Mouse (Mus musculus) neural tube, embryonic 15.5 days (tissue): ENCODE measurements at regions not wholly inside any gene's neighbourhood (a gene's known extent, or its start where the extent isn't known, plus 50 kb on each side); places are given as distances from the start of the nearest gene placed in this dataset.

Source experiments
- ATAC-seq: fragments of 200-750 bp; cut with Nextera tagmentation; 2 replicates; pipeline ENCODE4 v1.8.0; 2017; ENCODE audit warnings: mild to moderate bottlenecking, moderate TSS enrichment, moderate library complexity; ENCODE audit not compliant: low FRiP score
- H3K27ac ChIP-seq: fragments of 300-500 bp; sonication (generic); replicated peaks from 2 replicates; pipeline ENCODE4 v1.5.1; 2015; ENCODE audit warnings: mild to moderate bottlenecking, inconsistent platforms
- H3K27me3 ChIP-seq: fragments of 300-500 bp; sonication (generic); replicated peaks from 2 replicates; pipeline ENCODE4 v1.6.1; 2015; ENCODE audit warnings: inconsistent platforms
- H3K36me3 ChIP-seq: fragments of 300-500 bp; sonication (generic); 2 replicates; pipeline ENCODE4 v1.6.1; 2015; ENCODE audit warnings: inconsistent platforms
- H3K4me1 ChIP-seq: fragments of 300-500 bp; sonication (generic); 2 replicates; pipeline ENCODE4 v1.6.1; 2015; ENCODE audit warnings: inconsistent platforms
- H3K4me2 ChIP-seq: fragments of 300-500 bp; sonication (generic); 2 replicates; pipeline ENCODE4 v1.6.1; 2015; ENCODE audit warnings: inconsistent platforms, mild to moderate bottlenecking, moderate library complexity
- H3K4me3 ChIP-seq: fragments of 300-500 bp; sonication (generic); replicated peaks from 2 replicates; pipeline ENCODE4 v1.5.1; 2015; ENCODE audit warnings: mild to moderate bottlenecking, inconsistent platforms
- H3K9ac ChIP-seq: fragments of 300-500 bp; sonication (generic); replicated peaks from 2 replicates; pipeline ENCODE4 v1.6.1; 2015; ENCODE audit warnings: mild to moderate bottlenecking, inconsistent platforms
- H3K9me3 ChIP-seq: fragments of 300-500 bp; sonication (generic); replicated peaks from 2 replicates; pipeline ENCODE4 v1.6.1; 2016; ENCODE audit warnings: inconsistent platforms
- WGBS: fragments of 180-500 bp; shearing (Covaris S2); methylation state at CpG from one replicate; pipeline ENCODE4 v1.1.7; 2015; ENCODE audit warnings: mixed read lengths; 5-methylcytosine and 5-hydroxymethylcytosine counted together

DNA sequence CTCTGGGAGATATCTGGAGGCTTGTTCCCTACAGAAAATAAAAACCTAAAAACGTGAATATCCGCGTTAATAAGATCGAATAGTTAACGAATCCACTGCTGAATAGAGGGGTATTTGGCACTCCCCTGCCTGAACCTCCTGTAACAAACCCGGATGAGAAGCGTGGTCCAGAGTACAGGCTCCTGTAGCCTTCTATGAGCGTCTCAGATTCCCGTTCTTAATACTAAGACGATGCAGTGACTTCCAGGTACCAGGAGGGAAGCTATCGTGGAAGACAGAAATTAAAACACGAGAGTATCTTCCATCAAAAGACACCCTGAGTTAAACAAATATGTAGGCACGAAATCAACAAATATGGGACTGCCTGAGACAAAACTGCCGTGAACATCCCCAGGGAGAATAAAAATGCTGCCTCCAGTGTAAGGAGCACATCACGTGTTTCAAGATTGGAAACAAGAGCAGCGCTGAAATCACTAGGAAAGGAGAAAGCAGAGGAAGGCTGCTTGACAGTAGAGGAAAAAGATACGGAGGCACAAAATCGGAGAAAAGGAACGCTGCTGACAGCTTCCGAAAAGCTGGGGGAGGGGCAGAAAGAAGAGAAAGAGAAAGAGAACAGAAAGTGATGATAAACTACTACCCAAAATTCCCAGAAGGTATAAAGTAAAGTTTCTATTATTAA, 83.6 kb upstream of the Ift57 start:
- Histone ChIP-seq H3K36me3 (no peaks in the 10 kb centered on the region), H3K4me3 (no peak overlapping the region), H3K27me3 (no peaks in the 10 kb centered on the region), H3K4me1 (no peaks in the 10 kb centered on the region), H3K9ac (no peak overlapping the region), H3K9me3 (no peaks in the 10 kb centered on the region), H3K27ac (no peak overlapping the region), H3K4me2 (peak overlapping the region; percentile 35)
- 81% methylated on average over 20 of the region's 20 CpGs for WGBS
- ATAC-seq: no peak

DNA sequence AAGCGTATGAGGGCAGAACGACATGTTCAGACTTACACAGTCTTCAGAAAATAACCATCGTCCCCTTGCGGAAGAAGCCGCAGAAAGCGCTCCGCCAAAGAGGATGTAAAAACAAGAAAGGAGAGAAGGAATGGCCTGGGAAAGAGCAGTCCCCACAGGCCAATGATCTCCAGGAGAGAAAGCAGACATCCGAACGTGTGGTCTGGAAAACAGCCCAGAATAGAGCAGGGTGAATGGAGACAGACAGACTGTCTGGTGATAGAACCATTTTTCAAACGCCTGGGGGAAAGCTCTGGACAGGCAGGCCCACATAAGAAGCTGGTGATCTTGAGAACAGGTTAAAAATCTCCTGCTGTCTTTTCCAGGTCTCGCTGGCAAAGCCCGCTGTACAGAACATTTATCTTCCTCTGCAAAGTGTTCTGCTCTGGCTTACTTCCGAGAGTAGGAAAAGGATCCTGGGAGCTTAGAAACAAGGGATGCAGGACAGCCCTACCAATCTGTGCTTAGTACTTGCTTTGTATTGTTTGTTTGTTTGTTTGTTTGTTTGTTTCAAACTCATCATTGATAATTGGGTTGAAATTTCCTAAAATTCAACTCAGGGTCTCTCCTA, 82.7 kb upstream of the Ift57 start:
- ATAC-seq: peak; percentile 61; the same call in 1 of the 2 replicates
- Histone ChIP-seq H3K9me3 (no peaks in the 10 kb centered on the region), H3K4me1 (no peaks in the 10 kb centered on the region), H3K4me3 (no peak overlapping the region), H3K27me3 (no peaks in the 10 kb centered on the region), H3K9ac (no peak overlapping the region), H3K27ac (0 out of 2 replicates have a peak overlapping the region, but pooled peaks have one; percentile 33), H3K4me2 (peak overlapping the region; percentile 35), H3K36me3 (no peaks in the 10 kb centered on the region)
- 68% methylated on average over 13 of the region's 13 CpGs for WGBS

DNA sequence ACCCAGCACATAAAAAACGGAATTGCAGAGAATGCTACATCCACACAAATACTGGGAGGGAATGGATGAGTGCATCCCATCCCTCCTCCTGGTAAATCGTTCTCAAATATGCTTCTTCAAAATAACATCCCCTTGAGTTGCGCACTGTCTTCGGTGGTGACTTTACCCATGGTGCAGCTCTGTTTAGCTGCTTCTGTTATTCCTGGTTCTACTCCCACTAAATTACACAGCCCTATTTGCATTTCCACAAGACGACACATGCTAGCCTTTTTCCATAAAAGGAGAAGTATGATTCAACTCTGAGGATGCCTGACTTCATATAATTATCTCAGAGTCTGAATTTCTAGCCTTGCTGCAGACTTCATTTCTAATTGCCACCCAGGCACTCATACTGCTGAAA, 65.5 kb upstream of the Ift57 start:
- Histone ChIP-seq H3K27ac (no peak overlapping the region), H3K36me3 (no peaks in the 10 kb centered on the region), H3K9me3 (no peaks in the 10 kb centered on the region), H3K4me2 (no peak overlapping the region), H3K4me1 (no peaks in the 10 kb centered on the region), H3K27me3 (no peaks in the 10 kb centered on the region), H3K9ac (no peak overlapping the region), H3K4me3 (no peak overlapping the region)
- WGBS: 80% methylated on average over 5 of the region's 5 CpGs
- no peak for ATAC-seq

DNA sequence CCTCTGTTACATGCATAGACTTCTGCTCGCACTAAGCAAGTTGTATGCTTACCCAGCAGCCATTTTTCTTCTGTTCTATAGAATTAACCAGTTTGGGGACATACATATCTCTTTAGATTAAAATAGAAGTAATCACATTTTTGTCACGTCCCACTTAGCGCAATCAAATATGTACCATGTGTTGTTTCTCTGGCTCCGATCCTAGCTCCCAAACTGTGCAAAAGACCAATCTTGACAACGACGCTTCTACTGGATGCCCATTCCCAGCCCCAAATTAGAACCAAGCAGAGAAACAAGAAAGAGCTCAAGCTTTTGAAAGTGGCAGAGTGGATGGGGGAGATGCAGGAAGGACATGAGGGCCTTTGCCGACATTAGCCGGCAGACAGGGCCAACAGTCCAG, 63.5 kb upstream of the Ift57 start:
- Histone ChIP-seq H3K9me3 (no peaks in the 10 kb centered on the region), H3K27ac (no peak overlapping the region), H3K36me3 (no peaks in the 10 kb centered on the region), H3K4me3 (no peak overlapping the region), H3K4me1 (no peaks in the 10 kb centered on the region), H3K27me3 (no peaks in the 10 kb centered on the region), H3K4me2 (no peak overlapping the region), H3K9ac (no peak overlapping the region)
- WGBS: 92% methylated on average over 8 of the region's 8 CpGs
- ATAC-seq: no peak

DNA sequence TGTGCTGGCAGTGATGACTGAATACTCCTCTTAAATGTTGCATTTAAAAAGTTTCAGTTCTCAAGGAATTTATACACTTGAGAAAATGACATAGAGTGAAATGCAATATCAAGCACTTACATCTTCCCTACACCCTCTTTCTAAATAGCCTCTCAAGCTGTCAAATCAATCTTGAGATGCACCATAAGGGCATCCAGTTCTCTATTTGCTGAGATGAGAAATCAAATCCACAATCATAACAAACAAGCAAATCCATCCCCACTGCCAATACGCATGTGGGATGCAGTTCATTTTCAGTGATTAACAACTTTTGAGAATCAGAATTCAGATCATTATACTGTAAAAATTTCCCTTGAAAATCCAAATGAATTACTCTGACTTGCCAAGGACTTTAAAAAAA, 62.6 kb upstream of the Ift57 start:
- no peaks in the 10 kb centered on the region for H3K4me1 ChIP-seq
- no peaks in the 10 kb centered on the region for H3K36me3 ChIP-seq
- H3K4me2 ChIP-seq: no peak overlapping the region
- no peaks in the 10 kb centered on the region for H3K9me3 ChIP-seq
- ATAC-seq: no peak
- H3K4me3 ChIP-seq: no peak overlapping the region
- WGBS: 95% methylated on average over 1 of the region's 1 CpGs
- no peaks in the 10 kb centered on the region for H3K27me3 ChIP-seq
- H3K9ac ChIP-seq: no peak overlapping the region
- no peak overlapping the region for H3K27ac ChIP-seq

DNA sequence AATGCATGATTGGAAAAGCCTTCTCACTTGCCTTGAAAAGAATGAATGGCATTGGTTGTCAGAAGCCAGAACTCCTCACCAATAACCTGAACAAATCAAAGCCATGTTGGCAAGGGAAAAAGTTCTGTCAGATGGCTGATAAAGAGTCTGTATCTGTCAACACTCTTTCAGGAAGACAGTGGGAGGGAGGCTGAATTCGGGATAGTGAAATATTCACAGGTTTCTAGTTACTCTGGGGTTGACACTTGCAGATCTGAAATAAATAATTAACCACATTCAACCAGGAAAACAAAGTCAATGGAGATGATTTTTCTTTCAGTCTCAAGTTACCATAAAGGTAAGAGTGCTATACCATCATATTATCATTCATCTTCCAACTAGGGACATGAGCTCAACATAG, 56.3 kb upstream of the Ift57 start:
- Histone ChIP-seq H3K9me3 (no peaks in the 10 kb centered on the region), H3K27me3 (no peaks in the 10 kb centered on the region), H3K4me2 (no peak overlapping the region), H3K4me3 (no peak overlapping the region), H3K9ac (no peak overlapping the region), H3K4me1 (no peaks in the 10 kb centered on the region), H3K36me3 (no peaks in the 10 kb centered on the region), H3K27ac (no peak overlapping the region)
- 83% methylated on average over 1 of the region's 1 CpGs for WGBS
- no peak for ATAC-seq

DNA sequence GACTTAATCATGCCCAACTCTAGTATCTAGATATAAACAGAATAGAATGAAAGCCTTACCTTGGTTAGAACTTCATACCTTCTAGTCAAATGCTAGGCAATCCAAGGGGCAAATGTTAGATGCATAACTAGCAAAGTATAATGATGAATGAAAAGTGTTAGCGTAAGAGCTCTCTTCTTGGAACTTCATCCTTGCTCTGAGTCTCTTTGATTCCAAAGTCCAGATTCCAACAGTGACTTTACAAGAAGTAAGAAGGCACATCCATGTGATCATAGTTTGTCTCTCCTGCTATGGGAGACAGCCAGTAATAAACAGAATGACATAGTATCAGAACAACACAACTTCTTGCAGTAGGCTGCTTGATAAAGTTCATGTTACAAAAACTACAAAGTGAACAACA, 54.6 kb upstream of the Ift57 start:
- WGBS: 100% methylated on average over 1 of the region's 1 CpGs

DNA sequence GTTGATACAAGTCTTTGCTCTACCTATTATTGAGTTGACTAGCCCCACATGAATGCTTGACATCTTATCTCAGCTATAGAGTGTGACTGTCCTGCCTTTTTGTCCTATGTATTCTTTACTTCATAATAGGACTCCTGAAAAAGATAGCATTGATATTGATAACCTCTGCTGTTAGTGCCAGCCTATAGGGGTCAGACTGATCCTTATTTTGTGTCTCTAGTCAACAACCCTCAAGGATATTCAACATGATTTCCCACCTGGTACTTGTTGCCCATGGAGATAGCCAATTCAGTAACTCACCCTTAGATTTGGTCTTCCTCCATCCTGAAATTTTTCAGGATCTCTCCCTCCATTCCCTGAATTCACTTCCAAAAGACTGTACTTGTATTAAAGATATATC, 52.6 kb upstream of the Ift57 start:
- no peak for ATAC-seq
- Histone ChIP-seq H3K27ac (no peak overlapping the region), H3K36me3 (no peaks in the 10 kb centered on the region), H3K4me3 (no peak overlapping the region), H3K9ac (no peak overlapping the region), H3K4me2 (no peak overlapping the region), H3K27me3 (no peaks in the 10 kb centered on the region), H3K9me3 (no peaks in the 10 kb centered on the region), H3K4me1 (no peaks in the 10 kb centered on the region)

More for the DNA sequence above, 54.6 kb upstream of the Ift57 start:
- H3K4me1 ChIP-seq: no peaks in the 10 kb centered on the region
- H3K27me3 ChIP-seq: no peaks in the 10 kb centered on the region
- H3K4me2 ChIP-seq: no peak overlapping the region
- H3K36me3 ChIP-seq: no peaks in the 10 kb centered on the region
- no peak overlapping the region for H3K4me3 ChIP-seq
- ATAC-seq: no peak
- no peaks in the 10 kb centered on the region for H3K9me3 ChIP-seq
- no peak overlapping the region for H3K9ac ChIP-seq
- no peak overlapping the region for H3K27ac ChIP-seq
